In genomic region chr4:107822936-107823411, GRCm38 (mm10) we compare ENCODE assay signal across 10 mouse cellular contexts. TPM values are rescaled to one million over a fixed set of nuclear protein-coding genes. Genes with fewer than 3 reads are reported as not detected.
DNase-seq lines count a peak whose midpoint lies in the region; ATAC-seq lines count a peak whose summit lies in the region.
"Had no signal": no experiment of that assay in that cellular context is flagged by ENCODE, and none has a peak within 500 bp of the region (broad histone marks: within the 10 kb centered on the region; RNA-seq: fewer than 3 reads in every experiment).

No protein-coding gene starts in this region.

- no peak for ATAC-seq in heart, embryonic 11.5 days (replicated peaks; ENCODE audit: insufficient number of reproducible peaks, low FRiP score, low TSS enrichment)
- peak; percentile 61 for ATAC-seq in forebrain, embryonic 15.5 days (replicated peaks)
- peak; percentile 51; the same call in 1 of the 2 replicates for ATAC-seq in midbrain, embryonic 11.5 days (ENCODE audit: low FRiP score)
- ATAC-seq: lung, postnatal 0 days had no signal

- H3K36me3 ChIP-seq in heart, embryonic 11.5 days (ENCODE audit: control insufficient read depth, insufficient read depth, low read length) = no peaks in the 10 kb centered on the region
- H3K36me3 ChIP-seq in forebrain, embryonic 15.5 days = no peaks in the 10 kb centered on the region
- H3K36me3 ChIP-seq in midbrain, embryonic 11.5 days (ENCODE audit: control insufficient read depth, insufficient read depth, low read length) = no peaks in the 10 kb centered on the region; the same call in 1 of the 2 replicates

- H3K4me1 ChIP-seq in heart, embryonic 11.5 days (ENCODE audit: control insufficient read depth, insufficient read depth, low read length) = 0 out of 2 replicates have a peak, but pooled peaks cover 2% of the 10 kb centered on the region
- peaks cover 99% of the 10 kb centered on the region for H3K4me1 ChIP-seq in forebrain, embryonic 15.5 days
- H3K4me1 ChIP-seq in midbrain, embryonic 11.5 days (ENCODE audit: control insufficient read depth, insufficient read depth, low read length) = peaks cover 41% of the 10 kb centered on the region

- H3K9ac ChIP-seq in heart, embryonic 11.5 days (ENCODE audit: low read depth, low read length) = peak overlapping the region; percentile 46; the same call in 1 of the 2 replicates
- H3K9ac ChIP-seq in forebrain, embryonic 15.5 days (replicated peaks) = peak overlapping the region; percentile 1; the same call in 1 of the 2 replicates
- H3K9ac ChIP-seq in midbrain, embryonic 11.5 days (ENCODE audit: low read length) = no peak overlapping the region; the same call in 1 of the 2 replicates

- peak overlapping the region; percentile 22 for H3K4me2 ChIP-seq in heart, embryonic 11.5 days
- peak overlapping the region; percentile 32 for H3K4me2 ChIP-seq in forebrain, embryonic 15.5 days (replicated peaks)
- 0 out of 2 replicates have a peak overlapping the region, but pooled peaks have one; percentile 3 for H3K4me2 ChIP-seq in midbrain, embryonic 11.5 days

- DNase-seq in heart, adult 9 months (ENCODE audit: low spot score in 2 of 2) = no peak
- DNase-seq in R1 (ENCODE audit: low read depth, low spot score) (peak; percentile 67), adipocyte (ENCODE audit: low spot score) (no peak)
- no peak for DNase-seq in midbrain, embryonic 11.5 days (ENCODE audit: low spot score, missing footprints)
- DNase-seq in kidney, postnatal 25 days = no peak
- no peak for DNase-seq in left cerebral cortex, adult 8-10 months (ENCODE audit: low spot score in 2 of 2)
- DNase-seq: gastrocnemius, postnatal 25 days had no signal

- no peaks in the 10 kb centered on the region for H3K9me3 ChIP-seq in heart, embryonic 11.5 days (replicated peaks; ENCODE audit: control insufficient read depth, low read length)
- H3K9me3 ChIP-seq in forebrain, embryonic 15.5 days = no peaks in the 10 kb centered on the region
- H3K9me3 ChIP-seq in midbrain, embryonic 11.5 days (ENCODE audit: control insufficient read depth, low read length) = no peaks in the 10 kb centered on the region

- H3K4me3 ChIP-seq in heart, embryonic 11.5 days (ENCODE audit: low read depth, low read length) = peak overlapping the region; percentile 26
- peak overlapping the region; percentile 6; the same call in 1 of the 2 replicates for H3K4me3 ChIP-seq in forebrain, embryonic 15.5 days
- H3K4me3 ChIP-seq in midbrain, embryonic 11.5 days (ENCODE audit: low read depth, low read length) = no peak overlapping the region

- H3K27me3 ChIP-seq in heart, embryonic 11.5 days (ENCODE audit: control insufficient read depth, insufficient read depth, low read length) = peaks cover 12% of the 10 kb centered on the region
- no peaks in the 10 kb centered on the region for H3K27me3 ChIP-seq in forebrain, embryonic 15.5 days
- no peaks in the 10 kb centered on the region for H3K27me3 ChIP-seq in midbrain, embryonic 11.5 days (ENCODE audit: control insufficient read depth, insufficient read depth, low read length)

- WGBS in heart, embryonic 11.5 days (ENCODE audit: insufficient replicate concordance) = 48% methylated on average over 9 of the region's 9 CpGs
- 14% methylated on average over 9 of the region's 9 CpGs for WGBS in forebrain, embryonic 15.5 days
- 34% methylated on average over 9 of the region's 9 CpGs for WGBS in midbrain, embryonic 11.5 days

- H3K27ac ChIP-seq in heart, embryonic 11.5 days (ENCODE audit: low read depth, low read length) = no peak overlapping the region
- peak overlapping the region; percentile 84 for H3K27ac ChIP-seq in forebrain, embryonic 15.5 days (replicated peaks)
- H3K27ac ChIP-seq in midbrain, embryonic 11.5 days (ENCODE audit: low read depth, low read length) = peak overlapping the region; percentile 32; the same call in 1 of the 2 replicates

RNA-seq across cellular contexts. Expression of gene Lrp8, which starts 20.9 kb away (rescaled TPM):
- 1.1 and 1.8 TPM in 2 replicates for polyA plus RNA-seq in heart, embryonic 11.5 days (2014; fragmentation: Nextera tagmentation; extraction: Ambion mirVana)
- polyA plus RNA-seq in forebrain, embryonic 15.5 days (2015; fragmentation: Nextera tagmentation; extraction: Ambion mirVana) = 86.3 and 93.7 TPM in 2 replicates
- polyA plus RNA-seq in midbrain, embryonic 11.5 days (2014; fragmentation: Nextera tagmentation; extraction: Ambion mirVana) = 21.3 and 21.4 TPM in 2 replicates
- 10 to 100 TPM; 79.9 to 98.4 (median 85.1) TPM for total RNA-seq in left cerebral cortex, adult 8-10 months (2022)

RNA-seq across cellular contexts. Expression of gene Magoh, which starts 56.6 kb away (rescaled TPM):
- 112 and 123 TPM in 2 replicates for polyA plus RNA-seq in heart, embryonic 11.5 days (2014; fragmentation: Nextera tagmentation; extraction: Ambion mirVana)
- polyA plus RNA-seq in forebrain, embryonic 15.5 days (2015; fragmentation: Nextera tagmentation; extraction: Ambion mirVana) = 141 and 152 TPM in 2 replicates
- 268 and 272 TPM in 2 replicates for polyA plus RNA-seq in midbrain, embryonic 11.5 days (2014; fragmentation: Nextera tagmentation; extraction: Ambion mirVana)
- 10 to 100 TPM; 34.5 to 39.3 (median 36.4) TPM for total RNA-seq in left cerebral cortex, adult 8-10 months (2022)
